7 mouse cellular contexts compared by ENCODE assay signal in the genomic region with DNA sequence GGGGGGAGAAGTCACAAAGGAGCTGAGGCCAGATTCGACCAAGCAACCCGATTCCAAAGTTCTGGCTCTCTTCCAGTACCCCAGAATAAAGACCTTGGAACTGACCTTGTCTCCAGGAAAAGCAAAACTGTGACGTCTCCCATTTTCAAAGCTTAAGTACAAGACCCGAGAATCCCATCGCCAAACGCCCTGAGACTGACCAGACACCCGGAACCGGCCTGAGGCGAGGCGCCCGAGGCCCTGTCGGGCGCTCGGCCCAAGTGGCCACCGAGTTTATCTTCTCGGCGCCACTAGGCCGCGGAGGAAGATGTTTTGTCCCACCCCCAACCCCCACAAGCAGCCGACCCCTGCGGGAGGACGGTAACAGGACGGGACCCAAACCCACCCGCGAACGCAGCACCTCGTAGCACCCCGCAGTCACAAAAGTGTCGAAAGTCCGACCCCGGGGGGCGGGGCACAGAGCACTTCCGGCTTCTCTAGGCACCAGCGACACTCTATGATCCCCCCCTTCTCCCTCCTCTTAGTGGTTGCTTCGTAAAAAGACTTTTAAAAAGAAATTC. TPM values are rescaled to one million over a fixed set of nuclear protein-coding genes. Genes with fewer than 3 reads are reported as not detected.
DNase-seq lines count a peak whose midpoint lies in the region; ATAC-seq and TF ChIP-seq lines count a peak whose summit lies in the region.

A gene (minus strand): TSS at position 469 of the 560 bp plus-strand sequence.

- peak; percentile 88 for ATAC-seq in embryonic facial prominence, embryonic 11.5 days (replicated peaks; ENCODE audit: insufficient number of reproducible peaks, low FRiP score, low TSS enrichment, low read depth)
- peak; percentile 87 for ATAC-seq in limb, embryonic 12.5 days (ENCODE audit: insufficient number of reproducible peaks, insufficient read depth, low FRiP score, low TSS enrichment, low read depth)
- ATAC-seq in midbrain, embryonic 15.5 days (replicated peaks): peak; percentile 96

- H3K9me3 ChIP-seq in embryonic facial prominence, embryonic 11.5 days (replicated peaks; ENCODE audit: control insufficient read depth, low read length): no peaks in the 10 kb centered on the region
- no peaks in the 10 kb centered on the region for H3K9me3 ChIP-seq in limb, embryonic 12.5 days
- H3K9me3 ChIP-seq in midbrain, embryonic 15.5 days: no peaks in the 10 kb centered on the region

- peak within 1 kb of the TSS; percentile 79 for H3K4me3 ChIP-seq in embryonic facial prominence, embryonic 11.5 days (ENCODE audit: low read depth, low read length)
- H3K4me3 ChIP-seq in limb, embryonic 12.5 days (replicated peaks): peak within 1 kb of the TSS; percentile 81
- H3K4me3 ChIP-seq in midbrain, embryonic 15.5 days: peak within 1 kb of the TSS; percentile 70
- H3K4me3 ChIP-seq in spleen, adult 2 months (ENCODE audit: extremely low read depth, insufficient read depth, insufficient read length): peak within 1 kb of the TSS; percentile 96

- H3K36me3 ChIP-seq in embryonic facial prominence, embryonic 11.5 days (replicated peaks; ENCODE audit: control insufficient read depth, insufficient read depth, low read depth, low read length): no peaks in the 10 kb centered on the region; the same call in 1 of the 2 replicates
- H3K36me3 ChIP-seq in limb, embryonic 12.5 days: peaks cover 17% of the 10 kb centered on the region
- no peaks in the 10 kb centered on the region for H3K36me3 ChIP-seq in midbrain, embryonic 15.5 days (replicated peaks)
- no peaks in the 10 kb centered on the region for H3K36me3 ChIP-seq in spleen, adult 2 months (ENCODE audit: control insufficient read depth, insufficient read depth, low read length)

- no peak for TF ChIP-seq CTCF in spleen, adult 2 months (IDR thresholded peaks at IDR 0.05; ENCODE audit: extremely low read depth, insufficient read depth, insufficient read length, insufficient replicate concordance)

- H3K27ac ChIP-seq in embryonic facial prominence, embryonic 11.5 days (replicated peaks; ENCODE audit: low read depth, low read length): no peak within 1 kb of the TSS; the same call in 1 of the 2 replicates
- peak within 1 kb of the TSS; percentile 76 for H3K27ac ChIP-seq in limb, embryonic 12.5 days
- peak within 1 kb of the TSS; percentile 78 for H3K27ac ChIP-seq in midbrain, embryonic 15.5 days
- H3K27ac ChIP-seq in spleen, adult 2 months (ENCODE audit: insufficient read depth, low read length): peak within 1 kb of the TSS; percentile 64

- H3K4me1 ChIP-seq in embryonic facial prominence, embryonic 11.5 days (ENCODE audit: control insufficient read depth, insufficient read depth, low read length): no peaks in the 10 kb centered on the region
- peaks cover 9% of the 10 kb centered on the region for H3K4me1 ChIP-seq in limb, embryonic 12.5 days (replicated peaks)
- H3K4me1 ChIP-seq in midbrain, embryonic 15.5 days: peaks cover 34% of the 10 kb centered on the region
- peaks cover 1% of the 10 kb centered on the region for H3K4me1 ChIP-seq in spleen, adult 2 months (ENCODE audit: control insufficient read depth, insufficient read depth, insufficient read length)

- peak within 1 kb of the TSS; percentile 87 for H3K9ac ChIP-seq in embryonic facial prominence, embryonic 11.5 days (replicated peaks; ENCODE audit: low read length)
- H3K9ac ChIP-seq in limb, embryonic 12.5 days (replicated peaks): peak within 1 kb of the TSS; percentile 81
- peak within 1 kb of the TSS; percentile 71 for H3K9ac ChIP-seq in midbrain, embryonic 15.5 days

- under 1% methylated on average over 35 of the region's 35 CpGs for WGBS in embryonic facial prominence, embryonic 11.5 days
- under 1% methylated on average over 35 of the region's 35 CpGs for WGBS in limb, embryonic 12.5 days
- WGBS in midbrain, embryonic 15.5 days: under 1% methylated on average over 35 of the region's 35 CpGs
- under 1% methylated on average over 35 of the region's 35 CpGs for WGBS in spleen, adult 2 months

- peak within 1 kb of the TSS; percentile 52 for H3K4me2 ChIP-seq in embryonic facial prominence, embryonic 11.5 days (ENCODE audit: low read depth, low read length)
- peak within 1 kb of the TSS; percentile 76 for H3K4me2 ChIP-seq in limb, embryonic 12.5 days
- H3K4me2 ChIP-seq in midbrain, embryonic 15.5 days: peak within 1 kb of the TSS; percentile 64

- no peaks in the 10 kb centered on the region for H3K27me3 ChIP-seq in embryonic facial prominence, embryonic 11.5 days (ENCODE audit: control insufficient read depth, insufficient read depth, low read length)
- H3K27me3 ChIP-seq in limb, embryonic 12.5 days: no peaks in the 10 kb centered on the region
- peaks cover 3% of the 10 kb centered on the region; the same call in 1 of the 2 replicates for H3K27me3 ChIP-seq in midbrain, embryonic 15.5 days (replicated peaks)
- H3K27me3 ChIP-seq in spleen, adult 2 months (ENCODE audit: control insufficient read depth, insufficient read depth, low read length): peaks cover 1% of the 10 kb centered on the region; the same call in 1 of the 2 replicates

- peak; percentile 32; the same call in 1 of the 2 replicates for TF ChIP-seq POLR2A in spleen, adult 2 months (IDR thresholded peaks at IDR 0.05; ENCODE audit: low read depth, low read length)

- peak; percentile 93 for DNase-seq in adrenal gland, postnatal 14 days
- DNase-seq in embryonic facial prominence, embryonic 11.5 days (ENCODE audit: low spot score): peak; percentile 92
- peak; percentile 98 for DNase-seq in heart, adult 11 months
- DNase-seq in kidney, adult 18-20 months: peak; percentile 88
- DNase-seq in spleen, adult 2 months (ENCODE audit: low read depth in 1 of 2, low spot score in 2 of 2): peak; percentile 70 to 76

RNA-seq across cellular contexts. Expression of the gene that starts here (rescaled TPM):
- 57.7 and 64.0 TPM in 2 replicates for total RNA-seq in adrenal gland, postnatal 14 days (2021)
- 84.9 and 89.5 TPM in 2 replicates for polyA plus RNA-seq in embryonic facial prominence, embryonic 11.5 days (2014; fragmentation: Nextera tagmentation; extraction: Ambion mirVana)
- polyA plus RNA-seq in limb, embryonic 12.5 days (2016; fragmentation: Nextera tagmentation; extraction: Ambion mirVana): 103 and 105 TPM in 2 replicates
- polyA plus RNA-seq in midbrain, embryonic 15.5 days (2015; fragmentation: Nextera tagmentation; extraction: Ambion mirVana): 71.4 and 75.9 TPM in 2 replicates
- polyA plus RNA-seq in spleen, adult 2 months (2012; rRNA removed): 12.5 and 15.2 TPM in 2 replicates
